Mouse (Mus musculus) cerebral cortex, adult 2 months (tissue): ENCODE data around the gene Tmem190.

Experiments used
- WGBS: fragments of 180-500 bp; shearing (Covaris S2); methylation state at CpG from one replicate; pipeline ENCODE4 v1.1.7; 2018; 5-methylcytosine and 5-hydroxymethylcytosine counted together

Gene Tmem190

GRCm38 (mm10) chr7:4782759-4783158 lies at the start of gene Tmem190, which contains the start of gene Il11:
Gene Tmem190, plus strand, starts transcription at chr7:4782937.
Gene Il11, minus strand, starts transcription at chr7:4782859.
- WGBS, result 80% methylated on average over 2 of the region's 2 CpGs

DNA sequence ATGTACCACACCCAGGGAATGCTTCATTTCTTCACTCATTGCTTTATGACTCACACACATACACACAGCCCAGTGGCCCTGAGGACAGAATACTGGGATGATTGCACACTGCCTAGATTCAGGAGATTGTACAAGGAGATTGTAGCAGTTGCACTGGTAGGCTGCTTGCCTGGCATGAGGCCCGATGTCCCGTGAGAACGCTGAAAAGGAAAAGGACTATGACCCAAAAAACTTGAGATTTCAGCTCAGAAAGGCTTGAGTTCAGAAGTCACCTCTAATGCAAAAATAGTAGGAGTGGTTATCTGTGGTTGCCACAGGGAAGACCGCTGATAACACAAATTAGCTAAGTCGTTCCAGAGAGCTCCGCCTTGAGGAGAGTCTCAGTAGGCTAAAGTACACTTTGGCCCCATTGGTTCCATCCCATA lies 49.8 kb upstream of the Tmem190 start:
- WGBS, result 69% methylated on average over 6 of the region's 6 CpGs

DNA sequence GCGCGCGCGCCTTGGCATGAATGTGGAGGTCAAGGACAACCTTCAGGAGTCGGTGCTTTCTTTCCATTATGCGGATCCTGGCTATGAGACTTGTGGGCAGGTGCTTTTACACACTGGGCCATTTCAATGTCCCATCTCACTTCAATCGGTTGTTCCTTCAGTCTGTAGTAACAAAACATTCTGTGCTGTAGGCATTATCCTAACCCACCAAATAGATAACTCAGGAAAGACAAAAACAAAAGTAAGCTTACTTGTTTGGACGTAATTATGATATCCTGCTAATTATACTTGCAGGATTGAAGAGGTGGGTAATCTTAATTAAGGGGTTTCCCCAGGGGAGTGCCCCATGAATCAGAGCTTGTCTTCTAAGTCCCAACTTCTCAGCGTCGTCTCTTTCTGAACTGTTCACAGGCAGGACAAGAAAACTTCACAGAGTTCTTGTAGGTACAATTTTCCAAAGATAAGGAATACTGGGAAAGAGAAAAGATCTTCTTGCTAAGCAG lies 43.6 kb upstream of the Tmem190 start:
- 28% methylated on average over 10 of the region's 10 CpGs for WGBS

- under 1% methylated on average over 42 of the region's 44 CpGs for WGBS
Observed at GRCm38 (mm10) chr7:4739544-4740275, 43.0 kb upstream of the Tmem190 start, which contains the start of gene Kmt5c. Gene Kmt5c, plus strand, starts transcription at chr7:4740115.

GRCm38 (mm10) chr7:4740309-4740727 lies 42.4 kb upstream of the Tmem190 start:
- WGBS, result 1% methylated on average over 14 of the region's 14 CpGs

DNA sequence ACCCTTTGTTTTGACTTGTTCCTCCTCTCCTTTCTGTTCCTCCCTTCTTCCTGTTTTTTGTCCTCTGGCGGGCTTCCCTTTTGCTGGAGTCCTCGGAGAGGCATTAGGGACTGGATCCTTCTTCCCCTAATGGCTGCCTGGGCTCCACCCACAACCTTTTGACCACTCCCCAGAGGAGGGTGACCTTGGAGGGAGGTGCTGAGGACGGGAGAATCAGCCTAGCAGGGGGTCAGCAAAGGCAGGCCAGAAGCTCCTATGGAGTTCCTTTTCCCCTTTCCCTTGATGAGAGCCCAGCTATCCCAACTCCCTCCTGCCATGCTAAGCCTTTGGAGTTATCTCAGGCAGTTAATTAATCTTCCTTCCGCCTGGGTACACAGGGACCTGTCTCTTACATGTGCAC lies 41.6 kb upstream of the Tmem190 start:
- WGBS, result 12% methylated on average over 4 of the region's 4 CpGs

DNA sequence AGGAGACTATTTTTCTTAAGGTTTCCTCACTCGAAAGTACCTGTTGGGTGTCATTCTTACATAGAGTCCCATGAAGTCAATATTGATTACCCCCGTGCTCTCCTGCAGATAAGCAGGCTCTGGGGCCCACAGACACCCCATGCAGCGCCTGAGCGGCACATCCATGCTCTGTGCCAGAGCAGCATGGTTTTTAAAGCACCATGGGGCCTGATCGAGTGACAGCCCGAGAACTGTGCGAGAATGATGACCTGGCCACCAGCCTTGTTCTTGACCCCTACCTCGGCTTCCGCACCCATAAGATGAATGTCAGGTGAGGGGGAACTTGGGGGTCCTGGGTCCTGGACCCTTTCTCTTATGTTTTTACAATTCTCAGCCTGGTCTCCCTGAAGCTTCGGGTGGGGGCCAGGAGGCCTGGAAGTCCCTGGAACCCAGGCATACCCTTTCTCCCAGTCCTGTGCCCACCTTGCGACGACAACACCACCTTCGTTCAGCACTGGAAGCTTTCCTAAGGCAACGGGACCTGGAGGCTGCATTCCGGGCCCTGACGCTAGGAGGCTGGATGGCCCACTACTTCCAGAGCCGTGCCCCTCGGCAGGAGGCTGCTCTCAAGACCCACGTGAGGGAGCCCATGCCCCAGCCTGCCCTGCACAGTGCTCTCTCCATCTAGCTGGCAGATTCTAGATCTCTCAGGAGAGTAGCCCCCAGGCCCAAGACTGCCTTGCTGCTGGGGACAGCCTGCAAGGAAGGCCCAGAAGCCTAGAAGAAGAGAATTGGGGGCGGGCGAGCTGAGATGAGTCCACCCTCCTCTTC lies 40.9 kb upstream of the Tmem190 start:
- WGBS, result 85% methylated on average over 21 of the region's 21 CpGs

GRCm38 (mm10) chr7:4742482-4742819 lies 40.3 kb upstream of the Tmem190 start:
- WGBS, result 88% methylated on average over 6 of the region's 6 CpGs

DNA sequence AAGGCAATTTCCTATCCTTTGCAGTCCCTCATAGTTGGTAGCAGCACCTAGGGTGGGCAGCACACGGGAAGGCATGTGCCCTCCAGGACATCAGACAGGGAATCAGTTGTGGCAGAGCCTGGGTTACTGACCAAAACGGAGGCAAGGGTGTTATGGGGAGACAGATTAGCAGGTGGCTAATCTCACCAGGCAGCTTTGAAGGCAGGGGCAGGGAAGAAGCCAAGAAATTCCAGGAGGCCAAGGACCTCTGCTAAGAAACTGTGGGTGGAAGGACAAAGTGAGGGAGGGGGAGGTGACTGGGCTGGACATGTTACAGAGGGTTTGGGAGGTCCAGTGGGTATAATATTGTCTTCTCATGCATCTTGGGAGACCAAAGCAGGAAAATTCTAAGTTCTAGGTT lies 39.4 kb upstream of the Tmem190 start:
- 74% methylated on average over 2 of the region's 2 CpGs for WGBS

- WGBS, result 98% methylated on average over 6 of the region's 6 CpGs
Observed at GRCm38 (mm10) chr7:4744886-4745285, 37.9 kb upstream of the Tmem190 start.

- 91% methylated on average over 22 of the region's 22 CpGs for WGBS
Observed at GRCm38 (mm10) chr7:4746326-4746980, 36.3 kb upstream of the Tmem190 start.

GRCm38 (mm10) chr7:4747156-4747899 lies 35.4 kb upstream of the Tmem190 start:
- WGBS, result 82% methylated on average over 9 of the region's 9 CpGs

DNA sequence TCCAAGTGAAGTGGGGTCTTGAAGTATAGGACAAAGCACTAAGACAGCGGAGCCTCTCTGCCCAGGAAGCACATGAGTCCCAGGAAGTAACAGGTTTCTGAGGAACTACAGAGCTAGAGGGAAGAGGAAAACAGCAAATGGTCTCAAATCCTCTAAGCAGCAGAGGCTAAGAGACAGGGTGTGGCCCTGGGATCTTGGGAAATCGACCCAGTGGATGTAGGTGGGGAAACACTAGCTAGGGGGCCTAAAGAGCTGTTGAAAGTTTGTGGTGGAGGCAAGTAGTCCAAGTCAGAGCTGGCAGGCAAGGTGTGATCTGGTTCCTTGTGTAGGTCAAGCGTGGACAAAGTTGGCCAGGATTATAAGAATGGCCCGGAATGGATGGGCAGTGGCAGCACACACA lies 34.4 kb upstream of the Tmem190 start:
- 86% methylated on average over 4 of the region's 4 CpGs for WGBS

DNA sequence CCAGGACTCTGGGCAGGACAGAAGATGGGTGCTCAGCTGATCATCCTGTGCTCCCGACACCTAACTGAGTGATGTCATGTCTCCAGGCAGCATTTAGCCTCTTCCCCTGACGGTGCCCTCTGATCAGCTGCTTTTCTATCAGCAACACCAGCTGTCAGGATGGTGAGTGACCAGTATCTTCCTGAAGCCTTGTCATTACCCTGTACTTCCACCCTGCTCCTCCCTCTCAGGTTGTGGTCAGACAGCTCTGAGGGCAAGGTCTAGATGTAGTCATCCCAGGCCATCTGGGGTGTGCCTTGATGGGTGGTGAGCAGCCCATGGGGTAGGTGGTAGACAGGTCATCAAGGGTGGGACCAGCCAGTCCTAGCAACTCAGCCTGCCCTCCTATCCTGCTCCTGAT lies 33.6 kb upstream of the Tmem190 start:
- WGBS, result 95% methylated on average over 2 of the region's 2 CpGs

DNA sequence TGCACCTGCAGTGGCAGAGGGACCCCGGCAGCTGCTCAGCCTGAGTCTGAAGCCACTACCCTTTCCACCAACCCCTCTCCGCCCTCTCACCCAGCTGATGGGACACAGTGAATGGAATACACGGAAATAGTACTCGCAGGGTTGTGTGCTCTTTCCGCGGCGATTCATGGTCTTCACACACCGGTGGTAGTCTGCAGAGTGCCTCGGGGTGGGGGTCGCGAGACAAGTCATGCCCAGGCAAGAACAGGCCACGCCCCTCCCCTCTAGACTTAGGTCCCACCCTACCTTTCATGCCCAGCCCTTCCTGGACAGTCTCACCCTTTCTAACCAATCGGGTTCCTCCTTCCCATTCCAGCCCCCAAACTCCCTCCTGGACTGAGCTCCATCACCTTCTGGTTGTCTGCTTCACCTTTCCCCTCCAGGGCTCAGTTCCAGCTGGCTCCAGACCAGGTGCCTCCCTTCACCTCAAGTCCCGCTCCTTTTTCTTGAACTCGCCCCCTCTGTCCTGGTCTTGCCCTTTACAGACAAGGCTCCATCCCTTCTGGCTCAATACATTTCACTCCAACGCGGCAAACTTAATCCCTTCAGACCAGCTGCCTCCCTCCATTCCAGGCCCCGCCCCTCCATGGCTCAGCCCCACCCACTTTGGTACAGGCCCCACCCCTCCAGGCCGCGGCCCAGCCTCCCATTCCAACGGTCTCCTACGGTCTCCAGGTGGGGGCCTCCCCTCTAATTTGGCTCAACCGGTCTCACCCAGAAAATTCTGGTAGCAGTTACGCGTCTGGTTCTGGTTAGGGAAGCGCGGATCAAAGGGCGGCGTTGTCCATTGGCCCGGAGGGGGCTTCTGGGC lies 30.5 kb upstream of the Tmem190 start:
- 4% methylated on average over 30 of the region's 30 CpGs for WGBS

- WGBS, result 11% methylated on average over 24 of the region's 24 CpGs
Observed at GRCm38 (mm10) chr7:4752821-4753570, 29.7 kb upstream of the Tmem190 start, which contains the start of gene Cox6b2. Gene Cox6b2, minus strand, starts transcription at chr7:4753094.

- WGBS, result 57% methylated on average over 1 of the region's 1 CpGs
Observed at GRCm38 (mm10) chr7:4759670-4760069, 23.1 kb upstream of the Tmem190 start.

- WGBS, result 43% methylated on average over 4 of the region's 4 CpGs
Observed at GRCm38 (mm10) chr7:4764946-4765710, 17.6 kb upstream of the Tmem190 start.

DNA sequence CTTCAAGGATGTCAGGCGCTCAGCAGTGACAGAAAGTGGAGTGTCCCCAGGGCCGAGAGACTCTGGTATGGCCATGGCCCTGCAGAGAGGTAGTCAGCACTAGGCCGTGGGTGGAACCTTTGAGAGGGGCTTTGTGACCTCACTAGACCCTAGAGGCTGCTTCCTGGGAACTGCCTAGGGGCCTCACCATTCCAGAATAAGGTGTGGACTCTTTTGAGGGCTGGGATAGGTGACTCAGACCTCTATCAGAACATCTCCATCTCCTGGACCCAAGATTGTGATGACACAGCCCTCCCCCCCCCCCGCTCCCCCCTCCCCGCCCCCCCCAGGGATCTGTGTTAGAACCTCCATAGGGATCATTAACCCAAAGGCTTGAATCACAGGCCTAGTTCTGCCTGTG lies 11.5 kb upstream of the Tmem190 start, which contains the start of gene Fam71e2:
Gene Fam71e2 (minus strand): TSS at position 101 of the 400 bp plus-strand sequence.
- 80% methylated on average over 5 of the region's 5 CpGs for WGBS
